8 mouse cellular contexts compared by ENCODE assay signal in the genomic region with DNA sequence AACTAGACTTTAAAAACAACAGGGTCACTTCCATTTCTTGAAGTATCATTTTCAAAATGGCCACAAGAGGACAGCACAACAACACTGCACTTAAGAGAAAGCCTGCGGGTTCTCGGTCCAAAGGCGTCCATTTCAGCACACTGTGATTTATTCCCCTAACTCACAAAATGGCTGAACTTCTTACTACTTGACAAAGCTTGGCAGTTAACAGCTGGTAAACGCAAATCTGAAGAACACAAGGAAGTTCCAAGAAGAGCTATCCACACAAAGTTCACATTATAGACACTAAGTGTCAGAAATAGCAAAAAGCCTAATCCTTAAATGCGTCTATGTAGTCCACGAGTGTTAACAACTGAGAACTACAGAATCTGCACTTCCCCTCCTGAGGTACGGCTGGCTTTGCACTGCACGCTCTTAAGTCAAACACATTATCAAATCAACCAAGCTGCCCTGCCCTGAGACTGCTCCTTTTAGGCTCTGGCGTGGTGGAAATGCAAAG. TPM values are rescaled to one million over a fixed set of nuclear protein-coding genes. Genes with fewer than 3 reads are reported as not detected.
DNase-seq lines count a peak whose midpoint lies in the region; ATAC-seq and TF ChIP-seq lines count a peak whose summit lies in the region.

No protein-coding gene starts in this region.

- H3K4me2 ChIP-seq in hindbrain, embryonic 11.5 days (replicated peaks; ENCODE audit: low read depth, low read length) = no peak overlapping the region
- H3K4me2 ChIP-seq in stomach, embryonic 14.5 days (replicated peaks; ENCODE audit: low read depth, low read length) = 0 out of 2 replicates have a peak overlapping the region, but pooled peaks have one; percentile 13

- H3K9ac ChIP-seq in hindbrain, embryonic 11.5 days (ENCODE audit: low read depth, low read length) = no peak overlapping the region
- no peak overlapping the region for H3K9ac ChIP-seq in stomach, embryonic 14.5 days (replicated peaks; ENCODE audit: low read depth, low read length)

- no peaks in the 10 kb centered on the region for H3K27me3 ChIP-seq in hindbrain, embryonic 11.5 days (ENCODE audit: control insufficient read depth, insufficient read depth, low read length)
- H3K27me3 ChIP-seq in stomach, embryonic 14.5 days (ENCODE audit: control insufficient read depth, insufficient read depth, low read length) = no peaks in the 10 kb centered on the region

- intact Hi-C loops in left cerebral cortex, postnatal 25 days (cut with DNase I) = loop anchor here (1.0 kb wide), 1 partner anchor 94 kb away; no protein-coding TSS in a partner anchor

- peak; percentile 77 for ATAC-seq in frontal cortex, adult (ENCODE audit: low TSS enrichment)
- ATAC-seq in hindbrain, embryonic 11.5 days (ENCODE audit: low FRiP score) = no peak
- ATAC-seq in megakaryocyte progenitor cell, adult 5-6 weeks (replicated peaks; ENCODE audit: poor library complexity) = peak; percentile 93
- ATAC-seq in stomach, embryonic 14.5 days (ENCODE audit: insufficient number of reproducible peaks, insufficient read depth, low FRiP score, low read depth) = peak; percentile 80; the same call in 1 of the 2 replicates

- H3K4me1 ChIP-seq in hindbrain, embryonic 11.5 days (replicated peaks; ENCODE audit: control insufficient read depth, insufficient read depth, low read length) = no peaks in the 10 kb centered on the region
- H3K4me1 ChIP-seq in stomach, embryonic 14.5 days (ENCODE audit: control insufficient read depth, insufficient read depth, low read length) = peaks cover 10% of the 10 kb centered on the region; the same call in 1 of the 2 replicates

- no peak overlapping the region for H3K4me3 ChIP-seq in hindbrain, embryonic 11.5 days (ENCODE audit: low read depth, low read length)
- H3K4me3 ChIP-seq in stomach, embryonic 14.5 days (ENCODE audit: low read depth, low read length) = no peak overlapping the region

- 53% methylated on average over 9 of the region's 9 CpGs for WGBS in hindbrain, embryonic 11.5 days
- 16% methylated on average over 9 of the region's 9 CpGs for WGBS in stomach, embryonic 14.5 days

- no peaks in the 10 kb centered on the region for H3K9me3 ChIP-seq in hindbrain, embryonic 11.5 days (ENCODE audit: control insufficient read depth, low read length)
- H3K9me3 ChIP-seq in stomach, embryonic 14.5 days (ENCODE audit: control insufficient read depth, low read depth, low read length) = no peaks in the 10 kb centered on the region

- H3K27ac ChIP-seq in hindbrain, embryonic 11.5 days (ENCODE audit: low read depth, low read length) = peak overlapping the region; percentile 77
- H3K27ac ChIP-seq in stomach, embryonic 14.5 days (ENCODE audit: low read length) = peak overlapping the region; percentile 90

- H3K36me3 ChIP-seq in hindbrain, embryonic 11.5 days (ENCODE audit: control insufficient read depth, insufficient read depth, low read length) = no peaks in the 10 kb centered on the region
- H3K36me3 ChIP-seq in stomach, embryonic 14.5 days (ENCODE audit: control insufficient read depth, insufficient read depth, low read length) = peaks cover 17% of the 10 kb centered on the region

- no peak for DNase-seq in frontal cortex, postnatal 14 days (ENCODE audit: low spot score in 2 of 2)
- DNase-seq in brain, embryonic 14.5 days (ENCODE audit: low read depth) = peak; percentile 96
- peak; percentile 51 for DNase-seq in fat pad, adult 2 months (ENCODE audit: extremely low read depth, low read depth, low spot score)
- DNase-seq in hindbrain, embryonic 11.5 days (ENCODE audit: low spot score) = peak; percentile 71
- DNase-seq in left cerebral cortex, postnatal 25 days (ENCODE audit: low spot score in 2 of 2) = peak; percentile 68 to 78

- TF ChIP-seq POLR2A in brain, embryonic 14.5 days (IDR thresholded peaks at IDR 0.05; ENCODE audit: borderline replicate concordance, extremely low read depth, insufficient read depth, insufficient read length, poor library complexity, severe bottlenecking) = no peak

- peak; percentile 74 for TF ChIP-seq CTCF in brain, embryonic 14.5 days (IDR thresholded peaks at IDR 0.05; ENCODE audit: borderline replicate concordance, extremely low read depth, insufficient read depth, insufficient read length)

RNA-seq across cellular contexts. Expression of gene Chd2, which starts 17.1 kb away (rescaled TPM):
- 51.8 and 54.9 TPM in 2 replicates for polyA plus RNA-seq in brain, embryonic 14.5 days (2012; rRNA removed)
- 45.4 and 64.4 TPM in 2 replicates for polyA plus RNA-seq in hindbrain, embryonic 11.5 days (2014; fragmentation: Nextera tagmentation; extraction: Ambion mirVana)
- 10 to 100 TPM; 45.7 to 57.4 TPM for total RNA-seq in left cerebral cortex, postnatal 25 days (2021)
- 46.8 and 54.3 TPM in 2 replicates for total RNA-seq in megakaryocyte progenitor cell, adult 5-6 weeks (2015)
- total RNA-seq in megakaryocyte progenitor cell, adult 5-6 weeks (2017) = 82.2 and 117 TPM in 2 replicates
- polyA plus RNA-seq in stomach, embryonic 14.5 days (2014; fragmentation: Nextera tagmentation; extraction: Ambion mirVana) = 71.0 and 77.2 TPM in 2 replicates

Comparison
In these comparisons a context has a peak if more than half of its experiments do, and no peak if none do; other contexts are left out.
1. DNase-seq: peak in brain, embryonic 14.5 days (single experiment), fat pad, adult 2 months (single experiment), hindbrain, embryonic 11.5 days (single experiment) and left cerebral cortex, postnatal 25 days (2 of 2); none in frontal cortex, postnatal 14 days (0 of 2).